Mouse (Mus musculus): ENCODE data around the gene Sprr2e.

DNA sequence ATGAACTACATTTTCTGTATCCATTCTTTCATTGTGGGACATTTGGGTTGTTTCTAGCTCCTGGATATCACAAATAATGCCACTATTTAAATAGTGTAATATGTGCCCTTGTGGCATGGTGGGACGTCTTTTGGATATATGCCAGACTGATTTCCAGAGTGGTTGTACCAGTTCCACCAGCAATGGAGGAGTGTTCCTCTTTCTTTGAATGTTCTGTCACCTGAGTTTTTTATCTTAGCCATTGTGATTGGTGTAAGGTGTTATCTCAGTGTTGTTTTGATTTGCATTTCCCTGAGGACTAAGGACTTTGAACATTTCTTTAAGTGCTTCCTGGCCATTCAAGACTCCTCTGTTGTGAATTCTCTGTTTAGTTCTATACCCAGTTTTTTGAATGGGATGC, 15.7 kb upstream of the Sprr2e start:
- no peak for TF ChIP-seq POLR2A (IDR thresholded peaks at IDR 0.05; ENCODE audit: borderline replicate concordance, control insufficient read depth, low read depth, low read length)
- no peak for TF ChIP-seq CTCF (IDR thresholded peaks at IDR 0.05; ENCODE audit: control insufficient read depth, insufficient read depth, low read length)
